Mouse (Mus musculus) erythroblast, embryonic 14.5 days (primary cell): ENCODE data around the gene Atf7ip2.

Experiments used
- GATA1 ChIP-seq: IDR thresholded peaks from 2 replicates; pipeline ENCODE4 v1.6.1; 2012; ENCODE audit warnings: low read length, inconsistent platforms, mixed read lengths
- TAL1 ChIP-seq: IDR thresholded peaks from 3 replicates; pipeline ENCODE4 v1.6.1; 2012; ENCODE audit warnings: low read length, inconsistent platforms, mixed read lengths

DNA sequence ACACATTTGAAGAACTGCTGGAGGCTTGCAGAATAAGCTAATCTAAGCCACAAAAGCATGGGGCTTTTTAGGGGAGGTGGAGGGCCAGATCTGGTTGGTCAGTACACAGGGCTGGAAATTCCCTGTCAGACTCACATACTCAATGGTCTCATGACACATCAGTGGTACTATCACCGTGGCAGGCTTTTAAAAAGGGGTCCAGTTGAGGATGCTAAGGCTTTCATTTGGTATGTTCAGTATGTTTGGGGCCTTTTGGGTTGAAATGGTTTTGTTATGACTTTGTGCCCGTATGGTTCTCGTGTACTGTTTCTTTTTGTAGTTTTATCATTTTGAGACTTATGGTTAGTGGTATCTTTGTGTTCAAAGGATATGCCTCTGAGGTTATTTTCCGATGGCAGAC is 21.2 kb upstream of the Atf7ip2 start:
- TF ChIP-seq TAL1: no peak
- TF ChIP-seq GATA1: no peak
